Mouse (Mus musculus): ENCODE data around the gene Paxx. TPM values are rescaled to one million over a fixed set of nuclear protein-coding genes. Genes with fewer than 3 reads are reported as not detected.

Paxx gene
- 17.4 and 26.4 TPM in 2 replicates for polyA plus RNA-seq (2016; fragmentation: Nextera tagmentation; extraction: Ambion mirVana)

GRCm38 (mm10) chr2:25460551-25461309, at the start of gene Paxx:
Paxx (minus strand) TSS chr2:25461094.
- Histone ChIP-seq H3K27me3 (ENCODE audit: low read depth, poor library complexity, severe bottlenecking) (no peaks in the 10 kb centered on the region), H3K9me3 (replicated peaks) (no peaks in the 10 kb centered on the region), H3K4me1 (peaks cover 29% of the 10 kb centered on the region), H3K27ac (replicated peaks) (peak within 1 kb of the TSS; percentile 87), H3K4me3 (peak within 1 kb of the TSS; percentile 73), H3K36me3 (peaks cover 17% of the 10 kb centered on the region; the same call in 1 of the 2 replicates)
- peak; percentile 87 for DNase-seq (ENCODE audit: low spot score)
- under 1% methylated on average over 48 of the region's 48 CpGs for WGBS

GRCm38 (mm10) chr2:25509912-25510311, 49.0 kb upstream of the Paxx start:
- no peak for DNase-seq (ENCODE audit: low spot score)
- Histone ChIP-seq H3K4me3 (no peak overlapping the region), H3K27ac (replicated peaks) (no peak overlapping the region), H3K9me3 (replicated peaks) (no peaks in the 10 kb centered on the region), H3K36me3 (peaks cover 14% of the 10 kb centered on the region), H3K27me3 (ENCODE audit: low read depth, poor library complexity, severe bottlenecking) (no peaks in the 10 kb centered on the region), H3K4me1 (no peaks in the 10 kb centered on the region)
- WGBS = 61% methylated on average over 3 of the region's 3 CpGs

GRCm38 (mm10) chr2:25506964-25507363, 46.1 kb upstream of the Paxx start:
- DNase-seq (ENCODE audit: low spot score) = no peak
- Histone ChIP-seq H3K9me3 (replicated peaks) (no peaks in the 10 kb centered on the region), H3K27ac (replicated peaks) (no peak overlapping the region), H3K4me3 (no peak overlapping the region), H3K36me3 (peaks cover 41% of the 10 kb centered on the region), H3K27me3 (ENCODE audit: low read depth, poor library complexity, severe bottlenecking) (no peaks in the 10 kb centered on the region), H3K4me1 (peaks cover 6% of the 10 kb centered on the region)
- WGBS = 39% methylated on average over 5 of the region's 5 CpGs

GRCm38 (mm10) chr2:25505860-25506259, 45.0 kb upstream of the Paxx start:
- Histone ChIP-seq H3K27ac (replicated peaks) (no peak overlapping the region), H3K4me1 (peaks cover 16% of the 10 kb centered on the region), H3K9me3 (replicated peaks) (no peaks in the 10 kb centered on the region), H3K4me3 (no peak overlapping the region), H3K36me3 (peaks cover 41% of the 10 kb centered on the region), H3K27me3 (ENCODE audit: low read depth, poor library complexity, severe bottlenecking) (no peaks in the 10 kb centered on the region)
- WGBS = 93% methylated on average over 4 of the region's 4 CpGs
- no peak for DNase-seq (ENCODE audit: low spot score)

GRCm38 (mm10) chr2:25505000-25505399, 44.1 kb upstream of the Paxx start:
- WGBS = 100% methylated on average over 1 of the region's 1 CpGs
- Histone ChIP-seq H3K27ac (replicated peaks) (no peak overlapping the region), H3K27me3 (ENCODE audit: low read depth, poor library complexity, severe bottlenecking) (no peaks in the 10 kb centered on the region), H3K4me1 (peaks cover 21% of the 10 kb centered on the region), H3K36me3 (peaks cover 41% of the 10 kb centered on the region), H3K4me3 (no peak overlapping the region), H3K9me3 (replicated peaks) (no peaks in the 10 kb centered on the region)
- no peak for DNase-seq (ENCODE audit: low spot score)

GRCm38 (mm10) chr2:25504538-25504937, 43.6 kb upstream of the Paxx start:
- H3K27ac ChIP-seq (replicated peaks) = no peak overlapping the region
- DNase-seq (ENCODE audit: low spot score) = no peak
- no peak overlapping the region for H3K4me3 ChIP-seq
- no peaks in the 10 kb centered on the region for H3K27me3 ChIP-seq (ENCODE audit: low read depth, poor library complexity, severe bottlenecking)
- 97% methylated on average over 19 of the region's 19 CpGs for WGBS
- H3K9me3 ChIP-seq (replicated peaks) = no peaks in the 10 kb centered on the region
- H3K4me1 ChIP-seq = peaks cover 24% of the 10 kb centered on the region
- peaks cover 41% of the 10 kb centered on the region for H3K36me3 ChIP-seq

GRCm38 (mm10) chr2:25502726-25503125, 41.8 kb upstream of the Paxx start:
- no peak overlapping the region for H3K4me3 ChIP-seq
- no peaks in the 10 kb centered on the region for H3K9me3 ChIP-seq (replicated peaks)
- peaks cover 30% of the 10 kb centered on the region for H3K4me1 ChIP-seq
- H3K27me3 ChIP-seq (ENCODE audit: low read depth, poor library complexity, severe bottlenecking) = no peaks in the 10 kb centered on the region
- no peak for DNase-seq (ENCODE audit: low spot score)
- H3K27ac ChIP-seq (replicated peaks) = no peak overlapping the region
- WGBS = 84% methylated on average over 3 of the region's 3 CpGs
- H3K36me3 ChIP-seq = peaks cover 41% of the 10 kb centered on the region

GRCm38 (mm10) chr2:25501593-25502486, 40.9 kb upstream of the Paxx start, which contains the start of gene C8g:
C8g (minus strand) TSS chr2:25501719.
- H3K36me3 ChIP-seq = peaks cover 41% of the 10 kb centered on the region
- no peaks in the 10 kb centered on the region for H3K9me3 ChIP-seq (replicated peaks)
- H3K27ac ChIP-seq (replicated peaks) = peak within 1 kb of the TSS; percentile 96
- peaks cover 31% of the 10 kb centered on the region for H3K4me1 ChIP-seq
- peak within 1 kb of the TSS; percentile 88 for H3K4me3 ChIP-seq
- DNase-seq (ENCODE audit: low spot score) = no peak
- no peaks in the 10 kb centered on the region for H3K27me3 ChIP-seq (ENCODE audit: low read depth, poor library complexity, severe bottlenecking)
- WGBS = 77% methylated on average over 20 of the region's 20 CpGs

- 2% methylated on average over 42 of the region's 44 CpGs for WGBS
Measured at GRCm38 (mm10) chr2:25500576-25501405, 39.9 kb upstream of the Paxx start, which contains the start of gene Fbxw5. Fbxw5 (plus strand) TSS chr2:25500750.

GRCm38 (mm10) chr2:25500071-25500575, 39.2 kb upstream of the Paxx start:
- DNase-seq (ENCODE audit: low spot score) = no peak

More at GRCm38 (mm10) chr2:25500576-25501405, 39.9 kb upstream of the Paxx start, which contains the start of gene Fbxw5:
- peak; percentile 96 for DNase-seq (ENCODE audit: low spot score)
- Histone ChIP-seq H3K27me3 (ENCODE audit: low read depth, poor library complexity, severe bottlenecking) (no peaks in the 10 kb centered on the region), H3K4me3 (peak within 1 kb of the TSS; percentile 88), H3K4me1 (peaks cover 31% of the 10 kb centered on the region), H3K36me3 (peaks cover 36% of the 10 kb centered on the region), H3K9me3 (replicated peaks) (no peaks in the 10 kb centered on the region), H3K27ac (replicated peaks) (peak within 1 kb of the TSS; percentile 96)

GRCm38 (mm10) chr2:25498622-25499478, 38.0 kb upstream of the Paxx start:
- no peaks in the 10 kb centered on the region for H3K27me3 ChIP-seq (ENCODE audit: low read depth, poor library complexity, severe bottlenecking)
- DNase-seq (ENCODE audit: low spot score) = no peak
- peaks cover 16% of the 10 kb centered on the region for H3K36me3 ChIP-seq
- WGBS = 76% methylated on average over 15 of the region's 15 CpGs
- no peaks in the 10 kb centered on the region for H3K9me3 ChIP-seq (replicated peaks)
- H3K4me1 ChIP-seq = peaks cover 31% of the 10 kb centered on the region
- H3K4me3 ChIP-seq = 0 out of 2 replicates have a peak overlapping the region, but pooled peaks have one; percentile 12
- H3K27ac ChIP-seq (replicated peaks) = no peak overlapping the region

More at GRCm38 (mm10) chr2:25500071-25500575, 39.2 kb upstream of the Paxx start:
- Histone ChIP-seq H3K27ac (replicated peaks) (peak overlapping the region; percentile 96), H3K4me3 (peak overlapping the region; percentile 88), H3K36me3 (peaks cover 29% of the 10 kb centered on the region), H3K27me3 (ENCODE audit: low read depth, poor library complexity, severe bottlenecking) (no peaks in the 10 kb centered on the region), H3K9me3 (replicated peaks) (no peaks in the 10 kb centered on the region), H3K4me1 (peaks cover 31% of the 10 kb centered on the region)
- 75% methylated on average over 6 of the region's 6 CpGs for WGBS

Measured in midbrain, embryonic 10.5 days (tissue).